Mouse (Mus musculus) left cerebral cortex, adult 11 months (tissue): ENCODE results near the gene Szt2.

Source experiments
- DNase-seq: peaks from one replicate; pipeline ENCODE4 v3.0.0; 2022; ENCODE audit warnings: low spot score

Szt2 gene

DNA sequence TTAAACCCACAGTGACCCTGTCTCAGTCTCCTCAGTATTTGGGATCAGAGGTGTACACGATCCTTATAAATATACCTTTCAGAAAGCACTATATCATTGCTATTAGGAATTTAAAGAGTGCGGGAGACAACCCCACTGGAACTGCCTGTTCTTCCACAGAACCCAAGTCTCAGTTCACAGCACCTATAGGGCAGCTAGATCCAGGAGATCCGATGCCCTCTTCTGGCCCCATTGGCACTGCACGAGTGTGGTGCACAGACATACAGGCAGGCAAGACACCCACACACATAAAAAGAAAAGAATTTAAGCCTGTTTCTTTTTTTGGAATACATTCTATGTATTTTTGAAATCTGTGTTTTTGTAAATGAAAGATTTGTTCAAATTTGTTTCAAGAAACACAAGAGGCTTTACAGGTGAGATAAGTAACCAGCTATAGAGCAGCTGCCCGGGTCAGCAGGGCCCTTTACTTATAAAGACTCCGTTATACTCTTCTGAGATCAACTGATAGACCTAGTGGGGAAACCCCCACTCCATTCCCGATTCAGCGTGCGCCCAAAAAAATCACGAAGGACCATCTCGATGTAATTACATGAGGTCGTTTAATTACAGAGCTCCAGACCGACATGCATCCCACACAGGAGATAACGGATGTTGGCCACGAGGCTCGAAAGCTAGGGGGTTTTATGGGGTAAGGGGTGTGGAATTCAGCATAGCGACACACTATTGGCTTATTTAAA is 50.7 kb downstream of the Szt2 start:
- DNase-seq: no peak

DNA sequence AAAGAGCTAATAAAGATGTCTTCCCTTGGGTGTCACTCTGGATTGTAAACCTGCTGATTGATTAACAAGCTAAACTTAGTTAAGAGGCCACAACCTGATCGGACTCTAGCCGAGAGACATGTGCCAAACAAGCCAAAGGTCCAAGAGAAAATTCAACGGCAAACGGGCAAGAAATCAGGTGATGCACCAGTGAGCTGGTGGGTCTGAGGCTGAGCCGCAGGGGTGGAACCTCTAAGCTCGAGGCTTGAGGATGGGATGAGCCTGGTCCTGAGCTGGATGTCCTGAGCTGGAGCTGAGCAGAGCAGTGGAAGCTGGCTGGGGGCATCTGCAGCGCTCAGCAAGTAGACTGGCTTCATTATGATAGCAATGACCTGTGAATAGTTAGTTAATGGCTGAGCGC is 51.6 kb downstream of the Szt2 start:
- no peak for DNase-seq

DNA sequence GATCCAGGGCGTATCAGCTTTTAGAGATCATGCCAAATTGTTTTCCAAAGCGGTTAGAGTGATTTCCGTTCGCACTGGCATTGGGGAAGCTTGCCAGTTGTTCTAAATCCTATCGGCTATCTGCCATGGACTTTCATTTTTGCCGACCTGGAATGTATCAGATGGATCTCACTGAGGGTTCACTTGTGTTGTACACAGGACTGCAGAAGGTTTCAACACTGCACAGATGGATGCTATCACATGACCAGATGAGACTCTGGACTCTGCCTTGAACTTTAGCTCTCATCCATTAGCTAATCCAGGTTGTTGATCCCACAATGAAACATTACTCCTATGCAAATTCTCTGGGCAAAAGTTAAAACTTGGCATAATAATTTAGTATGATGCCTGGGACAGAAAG is 52.3 kb downstream of the Szt2 start:
- no peak for DNase-seq

DNA sequence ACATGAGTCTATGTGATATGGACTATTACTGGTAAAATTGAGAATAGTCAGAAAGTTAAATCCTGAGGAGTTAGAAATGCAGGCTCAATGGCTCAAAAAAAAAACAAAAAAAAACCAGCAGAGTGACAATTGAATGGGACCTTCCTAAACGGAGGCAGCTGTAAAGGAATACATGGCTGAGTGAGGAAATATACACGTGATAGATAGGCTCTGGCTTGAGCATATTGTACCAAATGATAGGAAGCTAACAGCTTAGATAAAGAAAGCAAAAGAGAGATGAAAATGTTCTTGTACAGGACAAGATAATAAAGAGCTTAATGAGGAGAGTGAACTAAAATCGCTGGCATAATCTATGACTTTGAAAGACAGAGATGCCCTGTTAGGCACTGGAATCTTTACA is 54.8 kb downstream of the Szt2 start:
- no peak for DNase-seq

DNA sequence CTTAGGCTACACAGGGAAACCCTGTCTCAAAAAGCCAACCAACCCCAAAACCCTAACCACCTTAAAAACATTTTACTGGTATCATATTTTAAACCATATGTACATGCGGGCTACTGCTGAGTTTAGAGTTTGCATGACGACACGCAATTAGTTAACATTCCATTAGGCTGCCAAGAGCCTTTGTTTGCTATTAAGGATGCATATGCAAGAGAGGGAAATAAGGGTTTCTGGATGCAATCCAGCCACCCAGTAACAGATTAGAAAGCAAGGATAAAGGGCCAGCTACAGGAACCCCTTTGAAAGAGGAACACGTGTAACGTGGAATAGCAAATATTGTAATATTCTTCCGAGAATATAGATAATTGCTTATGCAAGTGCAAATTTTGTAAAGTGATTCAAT is 55.4 kb downstream of the Szt2 start:
- no peak for DNase-seq

DNA sequence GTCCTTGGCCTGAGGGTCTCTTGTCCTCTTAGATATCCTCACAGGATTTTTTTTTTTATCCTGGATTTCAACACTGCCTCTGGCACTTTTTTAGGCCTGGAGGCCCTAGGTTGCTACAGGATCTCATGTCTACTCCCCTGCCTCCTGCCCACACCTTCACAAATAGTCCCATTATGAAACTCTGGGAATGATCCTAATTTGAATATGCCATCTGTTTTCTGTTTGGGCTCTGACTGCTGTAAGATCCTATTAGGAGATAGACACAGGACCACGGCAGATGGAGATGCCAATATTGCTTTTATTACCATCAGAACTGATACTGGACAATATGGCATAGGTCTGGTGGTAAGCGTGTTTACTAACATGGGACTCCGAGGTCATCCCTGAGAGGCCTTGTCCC is 57.2 kb downstream of the Szt2 start:
- no peak for DNase-seq

DNA sequence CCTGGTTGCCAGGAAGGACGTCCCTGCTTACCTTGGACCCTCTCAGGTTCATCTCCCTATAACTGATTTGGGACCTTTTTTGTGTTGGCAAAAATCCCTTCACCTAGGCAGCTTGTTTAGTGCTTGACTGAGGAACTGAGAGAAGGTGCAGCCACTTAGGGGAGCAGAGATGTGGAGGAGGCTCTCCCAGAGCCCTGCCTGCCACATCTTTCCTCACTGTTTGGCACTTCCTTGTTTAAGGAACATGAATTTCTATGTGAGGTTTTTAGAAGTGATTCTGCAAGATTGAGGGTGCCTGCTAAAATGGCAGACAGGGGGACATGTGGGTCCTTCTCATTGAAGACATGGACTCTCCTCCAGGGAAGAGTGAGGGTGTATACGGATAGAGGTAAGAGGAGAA is 58.2 kb downstream of the Szt2 start:
- no peak for DNase-seq

DNA sequence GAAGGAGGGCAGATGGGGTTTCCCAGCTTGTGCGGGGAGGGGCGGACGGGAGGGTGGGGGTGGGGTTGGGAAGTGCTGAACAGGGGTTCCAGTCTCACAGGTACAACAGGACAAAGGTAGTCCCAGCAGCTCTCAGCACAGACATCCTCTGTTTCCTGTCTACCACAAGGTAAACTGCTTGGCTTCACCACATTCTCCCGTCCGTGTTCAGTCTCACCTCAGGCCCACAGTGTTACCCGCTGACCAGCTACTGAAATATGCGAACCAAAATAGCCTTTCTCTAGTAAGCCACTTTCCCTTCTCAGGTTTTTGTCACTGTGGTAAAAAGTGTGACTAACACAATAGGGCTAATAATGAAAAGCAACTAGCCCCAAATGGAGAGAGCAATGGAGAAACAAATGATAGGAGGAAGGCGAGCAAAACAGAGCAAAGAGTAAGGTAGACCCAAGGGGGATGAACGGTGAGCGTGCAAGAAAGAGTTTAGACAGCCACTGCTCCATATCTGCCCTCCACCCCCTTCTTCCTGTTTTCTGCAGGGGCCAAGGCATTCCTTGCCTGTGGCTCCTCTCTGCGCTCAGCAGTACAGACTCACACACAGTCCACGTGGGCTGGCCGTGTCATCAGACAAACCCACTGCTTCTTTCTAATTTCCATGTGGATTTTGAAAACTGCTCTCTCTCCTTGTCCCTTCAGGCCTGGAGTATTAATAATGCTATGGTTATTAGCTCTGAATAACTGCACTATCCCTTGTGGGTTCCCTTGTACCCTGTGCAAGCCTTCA is 61.4 kb downstream of the Szt2 start:
- no peak for DNase-seq

DNA sequence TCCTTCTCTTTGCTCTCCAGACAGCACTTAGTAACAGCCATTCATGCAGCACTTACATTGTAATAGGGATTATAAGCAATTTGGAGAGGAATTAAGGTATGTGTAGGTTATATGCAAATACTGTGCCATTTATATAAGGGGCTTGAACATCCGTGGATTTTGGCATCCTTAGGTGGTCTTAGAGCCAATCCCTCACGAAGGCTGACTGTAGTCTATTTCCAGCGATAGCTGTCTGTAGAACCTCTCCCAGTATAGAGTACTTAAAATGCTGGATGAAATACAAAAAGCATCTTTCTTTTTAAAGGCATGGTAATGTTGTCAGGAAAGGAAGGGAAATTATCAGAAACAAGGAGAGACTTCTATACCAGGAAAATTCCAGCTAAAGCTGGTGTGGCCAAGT is 67.6 kb downstream of the Szt2 start:
- DNase-seq: no peak

DNA sequence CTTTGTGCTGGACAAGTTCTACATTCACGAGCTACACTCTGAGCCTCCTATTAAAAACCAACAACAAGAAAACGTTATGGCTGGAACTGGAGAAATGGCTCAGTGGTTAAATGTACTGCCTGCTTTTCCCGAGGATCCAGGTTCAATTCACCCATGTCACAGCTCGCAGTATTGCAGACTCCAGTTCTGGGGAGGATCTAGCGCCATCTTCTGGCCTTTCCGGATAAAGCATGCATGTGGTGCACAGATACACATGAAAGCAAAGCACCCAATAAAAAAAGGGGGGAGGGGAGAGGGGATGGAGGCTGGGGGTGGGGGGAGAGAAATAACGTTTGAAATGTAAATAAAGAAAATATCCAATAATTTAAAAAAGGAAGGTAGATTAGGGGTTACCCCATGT is 72.4 kb downstream of the Szt2 start:
- DNase-seq: no peak

DNA sequence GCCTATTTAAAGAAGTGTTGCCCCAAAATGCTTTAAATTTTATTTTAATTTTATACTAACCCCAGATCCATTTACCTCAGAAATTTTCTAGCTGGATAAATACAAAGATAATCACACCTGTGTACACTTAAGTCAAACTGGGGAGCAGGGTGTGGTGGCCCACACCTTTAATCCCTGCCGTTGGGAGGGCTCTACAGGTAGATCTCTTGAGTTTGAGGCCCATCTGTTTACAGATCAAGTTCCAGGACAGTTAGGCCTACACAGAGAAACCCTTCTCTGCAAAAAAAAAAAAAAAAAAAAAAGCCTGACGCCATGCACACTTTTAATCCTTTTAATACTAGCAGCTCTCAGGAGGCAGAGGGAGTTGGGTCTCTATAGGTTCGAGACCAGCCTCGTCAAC is 73.1 kb downstream of the Szt2 start:
- no peak for DNase-seq

DNA sequence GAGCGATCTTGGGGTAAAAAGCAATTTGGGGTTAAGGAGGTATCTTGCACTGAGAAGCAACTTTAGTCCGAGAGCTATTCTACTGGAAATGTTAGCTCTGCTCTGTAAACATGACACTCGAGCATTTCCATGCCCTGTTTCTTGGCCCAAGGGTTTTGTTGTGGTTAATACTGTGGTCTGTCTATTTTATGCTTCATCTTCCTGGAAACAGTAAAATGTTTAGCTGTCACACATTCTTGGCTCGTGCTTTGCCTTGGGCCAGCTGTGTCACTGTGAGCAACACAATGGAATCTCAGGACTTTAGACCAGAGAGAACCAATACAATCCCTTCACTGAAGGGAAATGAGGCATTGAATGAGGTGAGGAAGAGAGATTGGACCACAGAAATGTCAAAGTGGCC is 77.3 kb downstream of the Szt2 start:
- no peak for DNase-seq

DNA sequence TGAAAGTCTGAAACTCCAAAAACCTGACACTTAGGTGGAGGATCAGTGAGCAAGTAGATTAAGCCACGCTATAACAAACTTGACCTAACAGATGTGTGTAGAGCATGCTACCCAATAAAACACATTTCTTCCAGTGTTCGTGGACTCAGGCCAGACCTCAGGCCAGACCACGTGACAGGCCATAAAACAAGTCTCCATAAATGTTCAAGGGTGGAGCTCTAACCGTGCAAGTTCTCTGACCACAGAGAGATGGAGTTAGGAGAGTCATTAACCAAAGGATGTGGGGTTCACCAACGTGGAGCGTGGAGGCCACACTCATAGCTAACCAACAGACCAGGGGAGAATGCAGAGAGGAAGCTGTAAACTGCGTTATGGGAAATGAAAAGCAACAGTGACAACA is 82.6 kb downstream of the Szt2 start:
- DNase-seq: no peak

DNA sequence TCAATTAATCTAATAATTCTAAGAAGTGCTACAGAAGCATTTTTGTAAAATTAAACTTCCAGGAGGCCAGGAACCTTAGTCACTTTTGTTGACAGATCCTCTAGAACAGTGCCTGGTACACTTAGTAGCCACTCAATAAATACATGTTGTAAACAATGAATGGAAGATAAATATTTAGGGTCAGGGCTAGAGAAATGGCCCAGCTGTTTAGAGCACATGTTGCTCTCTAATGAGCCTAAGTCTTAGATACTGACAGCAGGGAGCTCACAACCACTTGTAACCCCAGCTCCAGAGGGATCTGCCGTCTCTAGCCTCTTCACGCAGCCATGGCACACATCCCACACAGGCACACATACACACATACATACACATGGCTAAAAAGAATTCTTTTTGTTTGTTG is 88.4 kb downstream of the Szt2 start:
- DNase-seq: no peak

DNA sequence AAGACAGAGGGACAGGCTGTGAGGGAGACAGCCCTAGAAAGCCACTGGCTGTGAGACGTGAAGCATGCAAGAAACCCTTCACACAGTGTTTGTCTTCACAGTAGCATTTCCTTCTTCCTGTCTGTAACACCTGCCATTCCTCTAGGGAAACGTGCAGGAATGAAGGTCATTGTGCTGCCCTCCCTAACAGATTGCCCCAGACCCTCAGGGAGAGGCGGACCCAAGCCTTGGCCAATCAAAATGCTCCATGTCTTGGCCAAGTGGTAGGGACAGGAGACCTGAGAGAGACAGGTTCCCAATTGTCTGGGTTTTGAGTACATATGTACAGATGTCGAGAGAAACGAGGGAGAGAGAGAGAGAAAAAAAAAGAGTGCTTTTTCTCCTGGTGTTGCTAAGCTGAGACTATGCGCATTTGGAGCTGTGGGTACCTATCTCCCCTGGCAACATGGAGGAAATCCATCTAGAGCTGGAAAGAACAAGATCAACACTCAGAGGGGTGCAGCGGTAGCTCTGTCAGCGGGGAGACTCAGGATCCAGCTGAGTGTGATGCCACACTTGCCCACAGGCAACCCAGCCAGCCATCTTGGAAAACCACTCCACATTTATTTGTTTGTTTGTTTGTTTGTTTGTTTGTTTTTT is 89.2 kb downstream of the Szt2 start:
- DNase-seq: no peak

DNA sequence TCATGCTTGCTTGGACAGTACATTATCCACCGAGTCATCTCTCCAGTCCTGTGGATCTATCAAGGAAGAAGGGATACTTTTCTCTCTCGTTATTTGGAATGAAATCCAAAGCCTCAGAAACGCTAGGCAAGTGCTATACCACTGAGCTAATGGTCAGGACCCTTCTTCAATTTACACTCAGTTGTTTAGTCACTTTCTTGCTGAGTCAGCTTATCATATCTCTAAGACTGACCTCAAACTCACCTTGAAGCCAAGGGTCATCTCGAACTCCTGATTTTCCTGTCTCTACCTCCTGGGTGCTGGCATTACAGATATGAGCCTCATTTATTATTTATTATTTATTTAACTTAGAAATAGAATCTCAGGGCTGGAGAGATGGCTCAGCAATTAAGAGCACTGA is 92.4 kb downstream of the Szt2 start:
- DNase-seq: no peak

DNA sequence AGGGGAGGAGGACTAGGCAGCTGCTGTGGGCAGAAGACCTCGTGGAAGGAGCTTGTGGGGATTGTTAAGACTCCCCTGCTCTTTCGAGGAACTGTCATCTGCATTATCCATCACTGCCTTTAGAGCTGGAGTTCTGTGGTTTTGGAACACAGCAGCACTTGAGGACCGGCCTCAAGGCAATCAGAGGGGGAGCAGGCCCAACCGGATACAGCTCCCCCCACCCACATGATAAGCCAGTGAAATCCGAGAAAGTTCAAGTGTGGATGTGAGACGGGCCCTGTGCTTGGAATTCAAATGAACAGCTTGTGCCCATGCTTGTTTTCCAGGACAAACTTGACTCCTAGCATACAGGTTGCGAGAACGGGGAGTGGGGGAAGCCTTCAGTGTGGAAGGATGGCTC is 93.8 kb downstream of the Szt2 start:
- DNase-seq: no peak
